Mouse (Mus musculus) C2C12 (cell line): ENCODE results near the gene Zfp839.

ENCODE experiments used
- CEBPB ChIP-seq: IDR thresholded peaks from one replicate; pipeline ENCODE4 v1.6.1; 2011; ENCODE audit warnings: low read depth, mild to moderate bottlenecking, control low read depth, moderate library complexity
- CTCF ChIP-seq: IDR thresholded peaks from one replicate; pipeline ENCODE4 v1.5.1; 2011; ENCODE audit not compliant: control insufficient read depth, insufficient read depth, insufficient read length
- FOSL1 ChIP-seq: IDR thresholded peaks from one replicate; pipeline ENCODE4 v1.8.0; 2011; ENCODE audit warnings: mild to moderate bottlenecking, low read length; ENCODE audit not compliant: poor library complexity, insufficient read depth, severe bottlenecking
- MAX ChIP-seq: IDR thresholded peaks from one replicate; pipeline ENCODE4 v1.6.1; 2011; ENCODE audit warnings: mild to moderate bottlenecking, control low read depth
- MYOD1 ChIP-seq: IDR thresholded peaks from one replicate; pipeline ENCODE4 v1.6.1; 2011; ENCODE audit warnings: low read depth; ENCODE audit not compliant: control insufficient read depth, insufficient read length
- MYOG ChIP-seq: IDR thresholded peaks from one replicate; pipeline ENCODE4 v1.6.1; 2011; ENCODE audit not compliant: control insufficient read depth, insufficient read length; ENCODE audit errors: extremely low read depth
- USF1 ChIP-seq: IDR thresholded peaks from one replicate; pipeline ENCODE4 v1.6.1; 2011; ENCODE audit warnings: low read depth, mild to moderate bottlenecking, control low read depth, moderate library complexity

GRCm38 (mm10) chr12:110882291-110882690 lies 32.2 kb downstream of the Zfp839 start:
- TF ChIP-seq CTCF (no peak), MYOG (no peak), MAX (no peak), CEBPB (no peak), USF1 (no peak), MYOD1 (no peak), FOSL1 (no peak)
